Mouse (Mus musculus): ENCODE data around the gene Syncrip. TPM values are rescaled to one million over a fixed set of nuclear protein-coding genes. Genes with fewer than 3 reads are reported as not detected.
"Not testable (repeated sequence)": the region's sequence is repeated elsewhere in the genome, so short reads cannot be mapped to it uniquely, and the experiment has no call there.

The Syncrip gene
- polyA plus RNA-seq, 1 experiment: 44.2 TPM

DNA sequence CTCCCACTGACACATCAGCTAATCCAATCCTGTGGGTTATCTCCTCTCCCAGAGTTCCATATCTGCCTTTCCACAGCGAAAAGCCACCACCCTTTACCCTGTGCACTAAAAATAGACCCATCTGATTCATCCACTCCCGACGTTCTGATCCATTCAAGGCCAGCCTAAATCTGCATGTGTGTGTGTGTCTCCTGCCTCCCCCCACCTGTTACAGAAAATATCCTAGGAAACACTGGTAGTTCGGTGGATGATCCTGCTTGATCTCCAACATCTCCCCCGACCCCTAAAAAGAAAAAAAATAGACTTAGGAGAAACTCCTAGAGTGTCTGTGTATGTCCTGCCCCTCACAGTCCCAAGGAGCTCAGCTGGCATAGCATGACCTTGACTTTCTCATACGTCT lies 2.2 kb upstream of the Syncrip start:
- peak overlapping the region; percentile 8 for H3K4me3 ChIP-seq (replicated peaks)
- H3K27me3 ChIP-seq (replicated peaks): peaks cover 4% of the 10 kb centered on the region
- no peaks in the 10 kb centered on the region for H3K36me3 ChIP-seq (replicated peaks; ENCODE audit: low read length)
- peaks cover 20% of the 10 kb centered on the region for H3K4me1 ChIP-seq
- TF ChIP-seq GATA1 (IDR thresholded peaks at IDR 0.05; ENCODE audit: borderline replicate concordance, low read length) (no peak), FLI1 (IDR thresholded peaks at IDR 0.05; ENCODE audit: low read length) (no peak)
- no peaks in the 10 kb centered on the region for H3K9me3 ChIP-seq

DNA sequence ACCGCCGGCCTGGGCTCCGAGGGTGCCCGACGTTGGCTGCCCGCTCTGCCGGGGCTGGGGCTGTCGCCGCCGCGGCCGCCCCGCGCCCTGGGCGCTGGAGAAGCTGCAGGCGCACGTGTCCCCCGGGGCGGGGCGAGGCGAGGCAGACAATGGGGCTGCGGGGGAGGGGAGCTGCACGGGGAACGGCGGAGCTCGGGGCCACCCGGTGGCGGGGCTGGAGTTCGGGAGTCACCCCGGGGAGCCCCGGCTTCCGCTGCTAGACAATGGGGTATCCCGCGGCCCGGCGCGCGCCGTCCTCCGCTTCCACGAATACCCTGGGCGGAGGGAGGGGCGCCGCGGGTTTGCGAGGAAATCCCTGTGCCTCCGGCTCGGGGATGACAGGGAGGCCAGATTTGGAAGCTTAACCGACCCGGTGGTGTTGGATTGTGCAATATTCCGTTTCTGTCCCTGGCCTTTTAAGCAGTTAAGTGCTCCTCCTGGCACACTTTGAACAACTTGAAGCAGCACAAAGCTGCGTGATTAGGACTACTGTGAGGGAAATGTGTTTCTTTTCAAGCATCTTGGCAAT lies 539 bp upstream of the Syncrip start:
- no peak for TF ChIP-seq FLI1 (IDR thresholded peaks at IDR 0.05; ENCODE audit: low read length)
- no peak for TF ChIP-seq GATA1 (IDR thresholded peaks at IDR 0.05; ENCODE audit: borderline replicate concordance, low read length)
- H3K9me3 ChIP-seq: no peaks in the 10 kb centered on the region
- peak overlapping the region; percentile 93 for H3K4me3 ChIP-seq (replicated peaks)
- peaks cover 20% of the 10 kb centered on the region for H3K4me1 ChIP-seq
- H3K27me3 ChIP-seq (replicated peaks): peaks cover 4% of the 10 kb centered on the region
- peaks cover 12% of the 10 kb centered on the region for H3K36me3 ChIP-seq (replicated peaks; ENCODE audit: low read length)

DNA sequence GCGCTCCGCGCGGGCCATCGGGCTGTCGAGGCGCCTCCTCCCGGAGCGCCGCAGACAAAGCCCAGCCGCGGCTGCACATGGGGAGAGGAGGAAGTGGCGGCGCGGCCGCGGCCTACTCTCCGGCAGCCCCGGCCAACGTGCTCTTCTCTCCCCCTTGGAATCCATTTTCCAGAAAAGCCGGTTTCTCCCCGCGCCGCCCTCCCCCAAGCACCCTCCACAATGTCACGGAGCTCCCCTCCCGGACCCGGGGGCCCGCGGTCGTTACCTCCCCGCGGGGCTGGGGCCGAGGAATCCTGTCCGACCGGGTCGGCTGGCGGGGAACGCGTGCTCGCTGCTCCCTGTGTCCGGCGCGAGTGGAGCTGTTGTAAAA lies 598 bp downstream of the Syncrip start:
- H3K27me3 ChIP-seq (replicated peaks): peaks cover 4% of the 10 kb centered on the region

DNA sequence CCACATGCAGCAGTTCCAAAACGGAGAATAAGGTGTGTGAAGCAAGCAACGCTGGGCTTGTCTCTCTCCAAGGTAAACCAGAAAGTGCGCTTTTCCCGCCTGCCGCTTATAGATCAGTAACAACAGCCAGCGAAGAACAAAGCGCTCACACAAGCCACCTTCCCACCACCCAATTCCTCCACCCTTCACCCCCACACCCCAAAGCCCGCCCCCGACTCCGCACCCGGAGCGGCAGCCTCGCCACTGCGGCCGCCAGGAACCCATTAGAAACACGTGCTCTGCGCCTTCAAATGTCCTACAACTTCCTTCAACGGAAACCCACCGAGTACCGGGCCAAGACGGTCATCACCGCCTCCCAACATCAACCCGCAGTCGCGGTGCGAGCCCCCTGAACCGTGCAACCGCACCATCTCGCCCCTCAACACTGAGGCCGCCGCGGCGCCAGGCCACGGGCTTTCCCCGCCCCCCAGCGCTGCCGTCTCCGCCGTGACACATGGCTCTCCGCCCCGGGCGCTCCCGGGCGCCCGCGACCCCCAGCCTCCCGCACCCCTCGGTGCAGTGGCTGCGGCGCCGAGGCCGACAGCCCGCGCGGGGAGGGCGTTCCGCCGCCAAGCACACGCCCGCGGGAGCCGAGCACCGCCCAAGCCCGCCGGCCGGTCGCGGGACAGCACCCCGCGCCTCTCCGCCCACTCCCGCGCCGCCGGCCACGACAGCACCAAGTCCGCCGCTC lies 1.1 kb downstream of the Syncrip start:
- H3K4me3 ChIP-seq (replicated peaks): peak overlapping the region; percentile 98
- TF ChIP-seq GATA1 (IDR thresholded peaks at IDR 0.05; ENCODE audit: borderline replicate concordance, low read length): no peak
- TF ChIP-seq FLI1 (IDR thresholded peaks at IDR 0.05; ENCODE audit: low read length): no peak
- peaks cover 27% of the 10 kb centered on the region for H3K36me3 ChIP-seq (replicated peaks; ENCODE audit: low read length)
- H3K27me3 ChIP-seq (replicated peaks): peaks cover 4% of the 10 kb centered on the region
- H3K9me3 ChIP-seq: no peaks in the 10 kb centered on the region
- peaks cover 20% of the 10 kb centered on the region for H3K4me1 ChIP-seq

More for the DNA sequence above, 598 bp downstream of the Syncrip start:
- TF ChIP-seq FLI1 (IDR thresholded peaks at IDR 0.05; ENCODE audit: low read length) (no peak), GATA1 (IDR thresholded peaks at IDR 0.05; ENCODE audit: borderline replicate concordance, low read length) (no peak)
- Histone ChIP-seq H3K4me1 (peaks cover 20% of the 10 kb centered on the region), H3K9me3 (no peaks in the 10 kb centered on the region), H3K4me3 (replicated peaks) (peak overlapping the region; percentile 98), H3K36me3 (replicated peaks; ENCODE audit: low read length) (peaks cover 24% of the 10 kb centered on the region)

- peak overlapping the region; percentile 85 for H3K4me3 ChIP-seq (replicated peaks)
- no peaks in the 10 kb centered on the region for H3K9me3 ChIP-seq
- peaks cover 4% of the 10 kb centered on the region for H3K27me3 ChIP-seq (replicated peaks)
- H3K4me1 ChIP-seq: peaks cover 20% of the 10 kb centered on the region
- peaks cover 37% of the 10 kb centered on the region for H3K36me3 ChIP-seq (replicated peaks; ENCODE audit: low read length)
- TF ChIP-seq FLI1 (IDR thresholded peaks at IDR 0.05; ENCODE audit: low read length) (no peak), GATA1 (IDR thresholded peaks at IDR 0.05; ENCODE audit: borderline replicate concordance, low read length) (no peak)
These were observed 2.3 kb downstream of the Syncrip start for GRCm38 (mm10) chr9:88480120-88480519.

- no peak for TF ChIP-seq GATA1 (IDR thresholded peaks at IDR 0.05; ENCODE audit: borderline replicate concordance, low read length)
- TF ChIP-seq FLI1 (IDR thresholded peaks at IDR 0.05; ENCODE audit: low read length): no peak
- peaks cover 5% of the 10 kb centered on the region; the same call in 1 of the 2 replicates for H3K4me1 ChIP-seq
- H3K9me3 ChIP-seq: no peaks in the 10 kb centered on the region
- H3K36me3 ChIP-seq (replicated peaks; ENCODE audit: low read length): peaks cover 77% of the 10 kb centered on the region
- no peaks in the 10 kb centered on the region for H3K27me3 ChIP-seq (replicated peaks)
- no peak overlapping the region for H3K4me3 ChIP-seq (replicated peaks)
These were observed 6.2 kb downstream of the Syncrip start for GRCm38 (mm10) chr9:88476138-88476537.

DNA sequence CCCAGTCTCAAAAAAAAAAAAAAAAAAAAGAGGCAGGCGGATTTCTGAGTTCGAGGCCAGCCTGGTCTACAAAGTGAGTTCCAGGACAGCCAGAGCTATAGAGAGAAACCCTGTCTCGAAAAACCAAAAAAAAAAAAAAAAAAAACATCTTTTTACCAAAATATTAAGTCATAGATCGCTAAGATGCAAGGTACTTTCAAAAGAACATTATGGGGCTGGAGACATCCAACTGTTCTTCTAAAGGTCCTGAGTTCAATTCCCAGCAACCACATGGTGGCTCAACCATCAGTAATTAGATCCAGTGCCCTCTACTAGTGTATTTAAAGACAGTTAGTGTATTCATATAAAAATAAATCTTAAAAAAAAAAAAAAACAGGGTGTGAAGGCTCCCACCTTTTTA lies 21.4 kb downstream of the Syncrip start:
- not testable (repeated sequence) for H3K4me3 ChIP-seq (replicated peaks); H3K9me3 ChIP-seq; H3K4me1 ChIP-seq; H3K27me3 ChIP-seq (replicated peaks)
- peaks cover 90% of the 10 kb centered on the region for H3K36me3 ChIP-seq (replicated peaks; ENCODE audit: low read length)

GRCm38 (mm10) chr9:88439991-88440390 lies 42.4 kb downstream of the Syncrip start:
- Histone ChIP-seq H3K4me3 (replicated peaks) (peak overlapping the region; percentile 30), H3K4me1 (peaks cover 31% of the 10 kb centered on the region), H3K27me3 (replicated peaks) (no peaks in the 10 kb centered on the region), H3K36me3 (replicated peaks; ENCODE audit: low read length) (peaks cover 3% of the 10 kb centered on the region), H3K9me3 (no peaks in the 10 kb centered on the region)
- no peak for TF ChIP-seq FLI1 (IDR thresholded peaks at IDR 0.05; ENCODE audit: low read length)
- no peak for TF ChIP-seq GATA1 (IDR thresholded peaks at IDR 0.05; ENCODE audit: borderline replicate concordance, low read length)

- Histone ChIP-seq H3K27me3 (replicated peaks) (no peaks in the 10 kb centered on the region), H3K4me1 (peaks cover 31% of the 10 kb centered on the region), H3K9me3 (no peaks in the 10 kb centered on the region), H3K36me3 (replicated peaks; ENCODE audit: low read length) (no peaks in the 10 kb centered on the region), H3K4me3 (replicated peaks) (peak overlapping the region; percentile 99)
- peak; percentile 1; the same call in 1 of the 2 replicates for TF ChIP-seq FLI1 (IDR thresholded peaks at IDR 0.05; ENCODE audit: low read length)
- no peak for TF ChIP-seq GATA1 (IDR thresholded peaks at IDR 0.05; ENCODE audit: borderline replicate concordance, low read length)
These were observed 43.2 kb downstream of the Syncrip start for GRCm38 (mm10) chr9:88439238-88439600.

DNA sequence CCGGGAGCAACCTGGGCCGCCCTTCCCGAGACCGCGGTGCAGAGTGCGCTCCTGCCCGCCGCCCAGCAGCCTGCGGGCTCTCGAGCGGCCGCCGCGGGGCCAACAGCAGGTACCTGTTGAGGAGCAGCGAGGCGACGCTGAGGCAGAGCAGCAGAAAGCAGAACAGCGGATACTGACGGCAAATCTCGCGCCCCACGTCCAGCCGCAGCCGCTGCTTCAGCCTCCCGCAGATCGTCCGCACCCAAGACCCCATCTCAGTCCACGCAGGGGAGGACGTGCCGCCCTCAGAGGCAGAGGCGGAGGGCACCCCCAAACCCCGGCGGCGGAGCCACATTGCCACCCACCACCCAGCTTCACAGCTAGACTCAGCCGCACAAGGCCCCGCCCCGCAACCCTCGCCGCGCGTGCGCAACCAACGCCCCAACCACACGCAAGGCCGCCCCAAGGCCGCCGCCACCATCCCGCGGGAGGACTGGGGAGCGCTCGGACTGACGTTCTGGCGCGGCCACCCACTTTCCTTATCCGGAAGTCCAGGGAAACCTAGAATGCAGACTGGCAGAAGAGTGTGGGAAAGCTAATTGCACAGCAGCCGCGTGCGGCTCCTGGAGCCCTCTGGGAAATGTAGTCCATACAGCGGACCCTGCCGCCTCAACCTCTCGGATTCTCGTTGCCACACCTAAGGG lies 43.7 kb downstream of the Syncrip start, which contains the start of gene Snx14:
Gene Snx14 (minus strand): TSS at position 404 of the 683 bp plus-strand sequence.
- H3K36me3 ChIP-seq (replicated peaks; ENCODE audit: low read length): no peaks in the 10 kb centered on the region
- H3K9me3 ChIP-seq: no peaks in the 10 kb centered on the region
- no peaks in the 10 kb centered on the region for H3K27me3 ChIP-seq (replicated peaks)
- H3K4me3 ChIP-seq (replicated peaks): peak within 1 kb of the TSS; percentile 99
- TF ChIP-seq FLI1 (IDR thresholded peaks at IDR 0.05; ENCODE audit: low read length) (peak; percentile 9; the same call in 1 of the 2 replicates), GATA1 (IDR thresholded peaks at IDR 0.05; ENCODE audit: borderline replicate concordance, low read length) (no peak)
- peaks cover 31% of the 10 kb centered on the region for H3K4me1 ChIP-seq

All from megakaryocyte, embryonic 14.5 days (primary cell).